Mouse (Mus musculus): Measurements from ENCODE around the gene Scamp2. TPM values are rescaled to one million over a fixed set of nuclear protein-coding genes. Genes with fewer than 3 reads are reported as not detected.

The Scamp2 gene
- polyA plus RNA-seq, 1 experiment = 166 TPM

- no peak overlapping the region for H3K4me3 ChIP-seq (ENCODE audit: insufficient read depth, low read depth, low read length)
- H3K27ac ChIP-seq (ENCODE audit: insufficient read depth, low read depth, low read length) = no peak overlapping the region
- no peaks in the 10 kb centered on the region for H3K27me3 ChIP-seq (replicated peaks; ENCODE audit: control insufficient read depth, insufficient read depth, low read length)
- 82% methylated on average over 17 of the region's 17 CpGs for WGBS
- peaks cover 2% of the 10 kb centered on the region; the same call in 1 of the 2 replicates for H3K36me3 ChIP-seq (ENCODE audit: control insufficient read depth, insufficient read depth, low read length)
- no peaks in the 10 kb centered on the region for H3K4me1 ChIP-seq (ENCODE audit: control insufficient read depth, insufficient read depth, low read length)
- TF ChIP-seq CTCF (conservative IDR thresholded peaks at IDR 0.05; ENCODE audit: insufficient read depth, insufficient read length, low read depth, low read length) = no peak
- no peak for TF ChIP-seq POLR2A (IDR thresholded peaks at IDR 0.05; ENCODE audit: low read depth, low read length)
- no peak for DNase-seq
Observed at GRCm38 (mm10) chr9:57627191-57627590, 66.4 kb downstream of the Scamp2 start.

DNA sequence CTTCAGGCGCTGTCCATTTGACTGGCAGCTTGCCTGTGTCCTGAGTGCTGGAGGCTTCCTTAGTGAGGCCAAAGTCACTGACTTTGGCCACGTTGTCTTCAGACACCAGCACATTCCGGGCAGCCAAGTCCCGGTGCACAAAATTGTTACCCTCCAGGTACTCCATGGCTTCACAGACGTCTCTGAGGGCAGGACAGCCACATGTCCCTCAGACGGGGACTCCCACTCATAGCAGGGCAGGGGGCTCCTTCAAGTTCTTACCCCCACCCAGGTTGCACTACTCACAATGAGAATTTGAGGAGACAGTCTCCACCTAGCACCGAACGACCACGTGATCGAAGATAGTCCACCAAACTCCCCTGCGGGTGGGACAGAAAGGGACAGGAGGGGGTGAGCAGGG, 67.1 kb downstream of the Scamp2 start:
- TF ChIP-seq POLR2A (IDR thresholded peaks at IDR 0.05; ENCODE audit: low read depth, low read length) = no peak
- TF ChIP-seq CTCF (conservative IDR thresholded peaks at IDR 0.05; ENCODE audit: insufficient read depth, insufficient read length, low read depth, low read length) = no peak
- peaks cover 2% of the 10 kb centered on the region; the same call in 1 of the 2 replicates for H3K36me3 ChIP-seq (ENCODE audit: control insufficient read depth, insufficient read depth, low read length)
- no peak overlapping the region for H3K27ac ChIP-seq (ENCODE audit: insufficient read depth, low read depth, low read length)
- H3K27me3 ChIP-seq (replicated peaks; ENCODE audit: control insufficient read depth, insufficient read depth, low read length) = no peaks in the 10 kb centered on the region
- DNase-seq = no peak
- no peak overlapping the region for H3K4me3 ChIP-seq (ENCODE audit: insufficient read depth, low read depth, low read length)
- WGBS = 89% methylated on average over 11 of the region's 11 CpGs
- H3K4me1 ChIP-seq (ENCODE audit: control insufficient read depth, insufficient read depth, low read length) = no peaks in the 10 kb centered on the region

DNA sequence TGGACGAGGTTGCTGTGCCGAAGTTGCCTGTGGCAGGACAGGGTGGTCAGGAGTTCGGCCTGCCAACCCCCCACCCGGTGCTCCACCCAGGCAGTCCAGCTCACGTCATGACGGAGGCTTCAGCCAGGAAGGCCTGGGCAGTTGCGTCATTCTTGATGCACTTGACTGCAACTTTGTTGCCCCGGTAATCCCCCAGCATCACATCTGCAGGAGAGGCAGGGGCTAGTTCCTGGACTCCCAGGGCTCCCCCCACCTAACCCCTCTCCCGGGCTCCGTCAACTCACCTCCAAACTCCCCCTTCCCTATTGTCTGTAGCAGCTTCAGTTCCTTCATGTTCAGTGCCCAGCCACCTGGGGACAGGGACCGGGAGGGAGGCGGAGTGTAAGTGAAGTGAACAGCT, 68.0 kb downstream of the Scamp2 start:
- TF ChIP-seq POLR2A (IDR thresholded peaks at IDR 0.05; ENCODE audit: low read depth, low read length) (no peak), CTCF (conservative IDR thresholded peaks at IDR 0.05; ENCODE audit: insufficient read depth, insufficient read length, low read depth, low read length) (no peak)
- no peak overlapping the region for H3K4me3 ChIP-seq (ENCODE audit: insufficient read depth, low read depth, low read length)
- H3K27me3 ChIP-seq (replicated peaks; ENCODE audit: control insufficient read depth, insufficient read depth, low read length) = no peaks in the 10 kb centered on the region
- DNase-seq = no peak
- no peak overlapping the region for H3K27ac ChIP-seq (ENCODE audit: insufficient read depth, low read depth, low read length)
- H3K4me1 ChIP-seq (ENCODE audit: control insufficient read depth, insufficient read depth, low read length) = no peaks in the 10 kb centered on the region
- H3K36me3 ChIP-seq (ENCODE audit: control insufficient read depth, insufficient read depth, low read length) = peaks cover 2% of the 10 kb centered on the region; the same call in 1 of the 2 replicates
- 90% methylated on average over 12 of the region's 12 CpGs for WGBS

- WGBS = 59% methylated on average over 14 of the region's 14 CpGs
- Histone ChIP-seq H3K36me3 (ENCODE audit: control insufficient read depth, insufficient read depth, low read length) (peaks cover 2% of the 10 kb centered on the region; the same call in 1 of the 2 replicates), H3K27me3 (replicated peaks; ENCODE audit: control insufficient read depth, insufficient read depth, low read length) (no peaks in the 10 kb centered on the region), H3K4me3 (ENCODE audit: insufficient read depth, low read depth, low read length) (no peak overlapping the region), H3K4me1 (ENCODE audit: control insufficient read depth, insufficient read depth, low read length) (no peaks in the 10 kb centered on the region), H3K27ac (ENCODE audit: insufficient read depth, low read depth, low read length) (no peak overlapping the region)
- no peak for TF ChIP-seq POLR2A (IDR thresholded peaks at IDR 0.05; ENCODE audit: low read depth, low read length)
- TF ChIP-seq CTCF (conservative IDR thresholded peaks at IDR 0.05; ENCODE audit: insufficient read depth, insufficient read length, low read depth, low read length) = peak; percentile 97
- DNase-seq = peak; percentile 72
Observed at GRCm38 (mm10) chr9:57629118-57629874, 68.6 kb downstream of the Scamp2 start.

DNA sequence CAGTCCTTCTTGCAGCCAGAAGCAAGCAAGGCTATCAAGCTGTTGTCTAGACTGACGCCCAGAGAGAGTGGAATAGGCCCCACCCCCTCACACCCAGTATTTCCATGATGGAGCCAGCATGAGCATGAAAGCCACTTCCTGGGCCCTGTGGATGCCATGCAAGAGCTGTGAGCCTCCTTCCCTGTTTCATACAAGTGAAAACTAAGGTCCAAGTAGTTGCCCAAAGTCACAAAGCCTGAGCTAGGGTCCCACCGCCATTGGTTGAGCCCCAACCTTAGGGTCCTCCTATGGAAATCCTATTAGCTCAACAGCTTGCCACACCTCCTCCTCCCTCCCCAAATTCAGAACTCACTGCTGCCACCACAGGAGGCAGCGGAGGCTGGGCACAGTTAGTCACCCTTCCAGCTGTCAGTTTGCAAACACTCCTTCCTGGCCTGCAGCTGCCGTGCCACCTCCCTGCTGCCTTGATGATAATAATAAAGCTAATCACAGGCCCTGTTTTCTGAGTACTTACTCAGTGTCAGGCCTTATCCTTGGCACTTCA, 72.8 kb downstream of the Scamp2 start:
- Histone ChIP-seq H3K27me3 (replicated peaks; ENCODE audit: control insufficient read depth, insufficient read depth, low read length) (no peaks in the 10 kb centered on the region), H3K27ac (ENCODE audit: insufficient read depth, low read depth, low read length) (no peak overlapping the region), H3K4me1 (ENCODE audit: control insufficient read depth, insufficient read depth, low read length) (peaks cover 17% of the 10 kb centered on the region), H3K36me3 (ENCODE audit: control insufficient read depth, insufficient read depth, low read length) (no peaks in the 10 kb centered on the region), H3K4me3 (ENCODE audit: insufficient read depth, low read depth, low read length) (no peak overlapping the region)
- 58% methylated on average over 4 of the region's 4 CpGs for WGBS
- no peak for TF ChIP-seq CTCF (conservative IDR thresholded peaks at IDR 0.05; ENCODE audit: insufficient read depth, insufficient read length, low read depth, low read length)
- TF ChIP-seq POLR2A (IDR thresholded peaks at IDR 0.05; ENCODE audit: low read depth, low read length) = no peak
- no peak for DNase-seq

GRCm38 (mm10) chr9:57637272-57637671, 76.5 kb downstream of the Scamp2 start:
- 39% methylated on average over 3 of the region's 3 CpGs for WGBS
- peaks cover 45% of the 10 kb centered on the region for H3K4me1 ChIP-seq (ENCODE audit: control insufficient read depth, insufficient read depth, low read length)
- no peaks in the 10 kb centered on the region for H3K27me3 ChIP-seq (replicated peaks; ENCODE audit: control insufficient read depth, insufficient read depth, low read length)
- peak overlapping the region; percentile 52 for H3K27ac ChIP-seq (ENCODE audit: insufficient read depth, low read depth, low read length)
- no peak overlapping the region for H3K4me3 ChIP-seq (ENCODE audit: insufficient read depth, low read depth, low read length)
- no peaks in the 10 kb centered on the region for H3K36me3 ChIP-seq (ENCODE audit: control insufficient read depth, insufficient read depth, low read length)
- no peak for TF ChIP-seq CTCF (conservative IDR thresholded peaks at IDR 0.05; ENCODE audit: insufficient read depth, insufficient read length, low read depth, low read length)
- DNase-seq = no peak

DNA sequence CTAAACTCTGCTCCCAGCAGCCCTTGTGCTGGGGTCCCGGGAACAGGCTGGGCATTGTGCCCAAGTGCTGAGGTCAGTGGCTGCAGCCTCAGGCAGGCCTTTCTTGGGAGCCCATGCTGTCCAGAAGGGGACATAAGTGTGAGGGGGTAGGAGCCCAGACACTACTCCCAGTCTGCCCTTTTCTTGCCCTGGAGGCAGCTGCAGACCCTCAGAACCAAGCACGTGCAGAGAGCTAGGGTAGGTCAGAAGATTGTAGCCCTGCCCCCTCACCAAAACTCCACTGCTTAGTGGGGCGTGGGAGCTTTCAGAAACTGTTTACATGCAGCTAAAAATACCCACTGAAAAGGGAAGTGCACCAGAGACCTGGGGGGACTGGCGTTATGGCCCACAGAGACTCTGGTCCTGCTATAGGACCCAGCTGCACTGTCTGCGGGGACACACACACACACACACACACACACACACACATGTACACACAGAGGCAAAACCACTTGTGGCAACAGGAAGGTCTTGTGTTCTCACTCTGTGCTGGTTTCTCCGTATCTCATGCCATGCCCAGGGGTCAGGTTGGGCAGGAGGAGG, 77.1 kb downstream of the Scamp2 start:
- peak; percentile 80 for DNase-seq
- no peaks in the 10 kb centered on the region for H3K27me3 ChIP-seq (replicated peaks; ENCODE audit: control insufficient read depth, insufficient read depth, low read length)
- TF ChIP-seq POLR2A (IDR thresholded peaks at IDR 0.05; ENCODE audit: low read depth, low read length) (no peak), CTCF (conservative IDR thresholded peaks at IDR 0.05; ENCODE audit: insufficient read depth, insufficient read length, low read depth, low read length) (no peak)
- 3% methylated on average over 6 of the region's 6 CpGs for WGBS
- no peaks in the 10 kb centered on the region for H3K36me3 ChIP-seq (ENCODE audit: control insufficient read depth, insufficient read depth, low read length)
- H3K4me1 ChIP-seq (ENCODE audit: control insufficient read depth, insufficient read depth, low read length) = peaks cover 47% of the 10 kb centered on the region
- no peak overlapping the region for H3K4me3 ChIP-seq (ENCODE audit: insufficient read depth, low read depth, low read length)
- H3K27ac ChIP-seq (ENCODE audit: insufficient read depth, low read depth, low read length) = peak overlapping the region; percentile 70

Other genes with a start within 250 kb of the Scamp2 start
- gene Ppcdc, start 120.8 kb upstream of the Scamp2 start, polyA plus RNA-seq (2012; rRNA removed) = 45.4 and 57.9 TPM in 2 replicates
- gene Scamp5, start 92.9 kb upstream of the Scamp2 start, polyA plus RNA-seq (2012; rRNA removed) = 76.4 and 83.5 TPM in 2 replicates
- 0.36 and 0.94 TPM in 2 replicates for gene Rpp25, start 56.9 kb upstream of the Scamp2 start, polyA plus RNA-seq (2012; rRNA removed)
- 757 and 763 TPM in 2 replicates for gene Cox5a, start 39.7 kb upstream of the Scamp2 start, polyA plus RNA-seq (2012; rRNA removed)
- gene Fam219b, start 23.4 kb upstream of the Scamp2 start, polyA plus RNA-seq (2012; rRNA removed) = 6.2 and 12.2 TPM in 2 replicates
- gene Mpi, start 8.2 kb upstream of the Scamp2 start, polyA plus RNA-seq (2012; rRNA removed) = 62.4 and 70.4 TPM in 2 replicates
- 26.2 and 26.9 TPM in 2 replicates for gene Ulk3, start 28.5 kb downstream of the Scamp2 start, polyA plus RNA-seq (2012; rRNA removed)
- gene Cplx3, start 45.3 kb downstream of the Scamp2 start, polyA plus RNA-seq (2012; rRNA removed) = 0.42 and 0.47 TPM in 2 replicates
- gene Lman1l, start 59.8 kb downstream of the Scamp2 start, polyA plus RNA-seq (2012; rRNA removed) = 0.08 TPM in 1 of 2 replicates, not detected in the other
- gene Csk, start 92.7 kb downstream of the Scamp2 start, polyA plus RNA-seq (2012; rRNA removed) = 30.9 and 42.4 TPM in 2 replicates
- 0.07 TPM in 1 of 2 replicates, not detected in the other for gene Cyp1a2, start 122.8 kb downstream of the Scamp2 start, polyA plus RNA-seq (2012; rRNA removed)
- 0.97 and 1.0 TPM in 2 replicates for gene Cyp1a1, start 127.0 kb downstream of the Scamp2 start, polyA plus RNA-seq (2012; rRNA removed)
- gene Edc3, start 147.6 kb downstream of the Scamp2 start, polyA plus RNA-seq (2012; rRNA removed) = 7.9 and 8.4 TPM in 2 replicates
- gene Clk3, start 204.9 kb downstream of the Scamp2 start, polyA plus RNA-seq (2012; rRNA removed) = 71.1 and 81.0 TPM in 2 replicates